Mouse (Mus musculus): Measurements from ENCODE around the gene Arhgef40.

DNA sequence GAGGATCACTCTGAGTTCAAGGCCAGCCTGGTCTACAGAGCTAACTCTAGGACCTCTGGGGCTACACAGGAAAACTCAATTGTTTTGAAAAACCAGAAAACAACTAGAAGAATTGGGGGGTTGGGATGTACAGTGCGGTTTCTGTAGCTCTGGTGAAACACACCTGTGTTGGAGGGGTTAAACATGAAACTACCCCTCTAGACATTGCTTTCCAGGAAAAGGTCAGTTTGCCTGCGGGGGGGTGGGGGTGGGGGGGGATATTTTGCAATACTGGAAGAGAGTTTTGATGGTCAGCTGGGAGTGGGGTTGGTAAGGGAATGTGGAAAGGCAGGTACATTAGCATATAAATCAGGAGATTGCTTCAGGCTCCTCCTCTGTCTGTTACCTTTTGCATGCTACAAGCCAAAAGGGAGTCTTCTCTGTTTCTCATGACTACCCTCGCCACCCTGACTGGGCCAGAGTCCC, 37.8 kb downstream of the Arhgef40 start:
- no peak for TF ChIP-seq CTCF (conservative IDR thresholded peaks at IDR 0.05; ENCODE audit: insufficient read depth, insufficient read length, low read depth, low read length)
- TF ChIP-seq POLR2A (IDR thresholded peaks at IDR 0.05; ENCODE audit: low read depth, low read length) = no peak

Data from kidney, adult 2 months (tissue).